Mouse (Mus musculus) forebrain, embryonic 14.5 days (tissue): Measurements from ENCODE around the gene Glcci1. TPM values are rescaled to one million over a fixed set of nuclear protein-coding genes. Genes with fewer than 3 reads are reported as not detected.

ENCODE experiments used
- ATAC-seq: fragments of 200-750 bp; cut with Nextera tagmentation; 2 replicates; pipeline ENCODE4 v1.8.0; 2017; ENCODE audit warnings: mild to moderate bottlenecking, moderate library complexity
- DNase-seq: peaks from one replicate; pipeline ENCODE4 v3.0.0-alpha.2; 2015; ENCODE audit warnings: low spot score
- H3K27ac ChIP-seq: fragments of 300-500 bp; sonication (generic); 2 replicates; pipeline ENCODE4 v1.5.1; 2014; ENCODE audit warnings: low read depth, mild to moderate bottlenecking, control low read depth, low read length, moderate library complexity
- H3K27me3 ChIP-seq: fragments of 300-500 bp; sonication (generic); replicated peaks from 2 replicates; pipeline ENCODE4 v1.6.1; 2014; ENCODE audit warnings: low read length, control low read depth, mixed read lengths; ENCODE audit not compliant: control insufficient read depth, insufficient read depth
- H3K36me3 ChIP-seq: fragments of 300-500 bp; sonication (generic); 2 replicates; pipeline ENCODE4 v1.6.1; 2014; ENCODE audit warnings: low read length, control low read depth; ENCODE audit not compliant: control insufficient read depth, insufficient read depth
- H3K4me1 ChIP-seq: fragments of 300-500 bp; sonication (generic); 2 replicates; pipeline ENCODE4 v1.6.1; 2014; ENCODE audit warnings: antibody characterized with exemption, low read length, control low read depth; ENCODE audit not compliant: control insufficient read depth, insufficient read depth
- H3K4me2 ChIP-seq: fragments of 300-500 bp; sonication (generic); 2 replicates; pipeline ENCODE4 v1.6.1; 2014; ENCODE audit warnings: mild to moderate bottlenecking, control low read depth, low read length
- H3K4me3 ChIP-seq: fragments of 300-500 bp; sonication (generic); 2 replicates; pipeline ENCODE4 v1.5.1; 2014; ENCODE audit warnings: low read depth, low read length, control low read depth
- H3K9ac ChIP-seq: fragments of 300-500 bp; sonication (generic); 2 replicates; pipeline ENCODE4 v1.6.1; 2014; ENCODE audit warnings: mild to moderate bottlenecking, low read length, control low read depth, moderate library complexity
- H3K9me3 ChIP-seq: fragments of 300-500 bp; sonication (generic); replicated peaks from 2 replicates; pipeline ENCODE4 v1.6.1; 2016; ENCODE audit warnings: low read length, control low read depth, mixed read lengths; ENCODE audit not compliant: control insufficient read depth
- WGBS: fragments of 180-500 bp; shearing (Covaris S2); extraction: QIAGEN DNeasy Blood & Tissue Kit; methylation state at CpG from one replicate; pipeline ENCODE4 v1.1.7; 2014; 5-methylcytosine and 5-hydroxymethylcytosine counted together
- polyA plus RNA-seq: library from polyadenylated mRNA; unstranded; fragments of >200 nt; fragmentation: Nextera tagmentation; extraction: Ambion mirVana; gene quantifications from 2 replicates; pipeline ENCODE4 v1.2.1, GENCODE M21; 2014

Glcci1 gene
- polyA plus RNA-seq, 1 experiment from 2014 or later: 10.6 TPM

GRCm38 (mm10) chr6:8474316-8474715 lies 35.1 kb upstream of the Glcci1 start:
- Histone ChIP-seq H3K27me3 (no peaks in the 10 kb centered on the region), H3K4me3 (no peak overlapping the region), H3K36me3 (no peaks in the 10 kb centered on the region), H3K9me3 (no peaks in the 10 kb centered on the region), H3K9ac (no peak overlapping the region), H3K27ac (no peak overlapping the region), H3K4me2 (no peak overlapping the region), H3K4me1 (no peaks in the 10 kb centered on the region)
- ATAC-seq (no peak), DNase-seq (no peak)
- 78% methylated on average over 3 of the region's 3 CpGs for WGBS

GRCm38 (mm10) chr6:8474820-8475219 lies 34.6 kb upstream of the Glcci1 start:
- 94% methylated on average over 4 of the region's 4 CpGs for WGBS
- Histone ChIP-seq H3K4me3 (no peak overlapping the region), H3K9me3 (no peaks in the 10 kb centered on the region), H3K4me2 (no peak overlapping the region), H3K36me3 (no peaks in the 10 kb centered on the region), H3K4me1 (no peaks in the 10 kb centered on the region), H3K27me3 (no peaks in the 10 kb centered on the region), H3K27ac (no peak overlapping the region), H3K9ac (no peak overlapping the region)
- DNase-seq (no peak), ATAC-seq (no peak)

GRCm38 (mm10) chr6:8479176-8479575 lies 30.2 kb upstream of the Glcci1 start:
- ATAC-seq: no peak
- Histone ChIP-seq H3K27ac (no peak overlapping the region), H3K9ac (no peak overlapping the region), H3K9me3 (no peaks in the 10 kb centered on the region), H3K36me3 (no peaks in the 10 kb centered on the region), H3K4me1 (no peaks in the 10 kb centered on the region), H3K4me3 (no peak overlapping the region), H3K4me2 (no peak overlapping the region), H3K27me3 (no peaks in the 10 kb centered on the region)
- 19% methylated on average over 1 of the region's 1 CpGs for WGBS
- no peak for DNase-seq

GRCm38 (mm10) chr6:8484437-8485275 lies 24.7 kb upstream of the Glcci1 start:
- WGBS: 93% methylated on average over 17 of the region's 17 CpGs
- Histone ChIP-seq H3K4me3 (no peak overlapping the region), H3K36me3 (no peaks in the 10 kb centered on the region), H3K4me2 (no peak overlapping the region), H3K9ac (no peak overlapping the region), H3K9me3 (no peaks in the 10 kb centered on the region), H3K27me3 (no peaks in the 10 kb centered on the region), H3K27ac (no peak overlapping the region), H3K4me1 (peaks cover 3% of the 10 kb centered on the region; the same call in 1 of the 2 replicates)
- ATAC-seq: no peak
- no peak for DNase-seq

- ATAC-seq (no peak), DNase-seq (no peak)
- Histone ChIP-seq H3K4me2 (no peak overlapping the region), H3K4me3 (no peak overlapping the region), H3K36me3 (no peaks in the 10 kb centered on the region), H3K27ac (no peak overlapping the region), H3K9ac (no peak overlapping the region), H3K9me3 (no peaks in the 10 kb centered on the region), H3K27me3 (no peaks in the 10 kb centered on the region), H3K4me1 (peaks cover 3% of the 10 kb centered on the region; the same call in 1 of the 2 replicates)
- WGBS: 91% methylated on average over 16 of the region's 16 CpGs
These were observed 23.8 kb upstream of the Glcci1 start for GRCm38 (mm10) chr6:8485414-8486175.

- Histone ChIP-seq H3K27ac (no peak overlapping the region), H3K4me1 (peaks cover 3% of the 10 kb centered on the region; the same call in 1 of the 2 replicates), H3K9ac (no peak overlapping the region), H3K4me3 (no peak overlapping the region), H3K27me3 (no peaks in the 10 kb centered on the region), H3K36me3 (no peaks in the 10 kb centered on the region), H3K9me3 (no peaks in the 10 kb centered on the region), H3K4me2 (no peak overlapping the region)
- DNase-seq (no peak), ATAC-seq (peak; percentile 46; the same call in 1 of the 2 replicates)
- WGBS: 68% methylated on average over 17 of the region's 17 CpGs
These were observed 22.9 kb upstream of the Glcci1 start for GRCm38 (mm10) chr6:8486391-8487043.

GRCm38 (mm10) chr6:8487044-8487853 lies 22.2 kb upstream of the Glcci1 start:
- Histone ChIP-seq H3K4me1 (peaks cover 3% of the 10 kb centered on the region; the same call in 1 of the 2 replicates), H3K4me3 (no peak overlapping the region), H3K27ac (no peak overlapping the region), H3K9me3 (no peaks in the 10 kb centered on the region), H3K36me3 (no peaks in the 10 kb centered on the region), H3K27me3 (no peaks in the 10 kb centered on the region), H3K9ac (no peak overlapping the region), H3K4me2 (peak overlapping the region; percentile 6; the same call in 1 of the 2 replicates)
- ATAC-seq (no peak; the same call in 1 of the 2 replicates), DNase-seq (peak; percentile 24)
- 27% methylated on average over 20 of the region's 20 CpGs for WGBS

GRCm38 (mm10) chr6:8488249-8488648 lies 21.2 kb upstream of the Glcci1 start:
- H3K36me3 ChIP-seq: no peaks in the 10 kb centered on the region
- no peaks in the 10 kb centered on the region for H3K27me3 ChIP-seq
- H3K9me3 ChIP-seq: no peaks in the 10 kb centered on the region
- no peak overlapping the region for H3K4me2 ChIP-seq
- ATAC-seq: no peak
- 72% methylated on average over 5 of the region's 5 CpGs for WGBS
- no peak for DNase-seq
- H3K4me1 ChIP-seq: peaks cover 3% of the 10 kb centered on the region; the same call in 1 of the 2 replicates
- no peak overlapping the region for H3K4me3 ChIP-seq
- no peak overlapping the region for H3K9ac ChIP-seq
- no peak overlapping the region for H3K27ac ChIP-seq
